Mouse (Mus musculus): ENCODE data around the gene Map2k2.
"Not testable (repeated sequence)": the region's sequence is repeated elsewhere in the genome, so short reads cannot be mapped to it uniquely, and the experiment has no call there.

Map2k2 gene

GRCm38 (mm10) chr10:81105565-81106112 is at the start of gene Map2k2:
Gene Map2k2, plus strand, starts transcription at chr10:81105915.
- DNase-seq (ENCODE audit: low read depth, low spot score): peak; percentile 97

DNA sequence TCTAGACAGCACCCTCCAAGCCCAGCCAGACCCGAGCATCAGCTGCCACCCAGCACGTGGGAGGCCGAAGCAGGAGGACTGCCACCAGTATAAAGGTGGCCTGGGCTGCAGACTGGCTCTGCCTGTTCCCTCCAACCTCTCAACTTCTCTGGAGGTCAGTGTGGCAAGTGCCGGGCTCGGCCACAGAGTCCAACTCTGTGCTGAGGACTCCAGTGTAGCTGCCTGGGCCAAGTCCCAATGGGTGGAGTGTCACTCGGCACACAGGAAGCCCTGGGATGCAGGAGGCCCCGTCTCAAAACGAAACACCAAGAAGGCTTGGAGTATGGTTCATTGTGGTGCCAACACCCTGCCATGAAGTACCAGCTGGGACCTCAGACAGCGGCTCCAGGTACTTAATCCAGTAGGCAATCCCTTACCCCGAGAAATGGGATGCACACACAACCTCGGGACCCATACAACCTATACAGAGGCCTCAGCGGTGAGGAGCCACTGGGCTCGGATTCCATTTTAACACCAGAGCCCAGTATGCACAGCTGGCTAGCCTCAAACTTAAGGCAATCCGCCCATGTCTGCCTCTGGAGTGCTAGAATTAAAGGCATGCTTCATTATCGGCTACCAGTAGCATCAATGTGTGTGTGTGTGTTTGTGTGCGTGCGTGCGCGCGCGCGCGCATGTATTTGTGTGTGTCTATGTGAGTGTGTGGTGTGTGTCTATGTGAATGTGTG is 48.1 kb upstream of the Map2k2 start:
- no peak for DNase-seq (ENCODE audit: low read depth, low spot score)

GRCm38 (mm10) chr10:81058896-81059295 is 46.8 kb upstream of the Map2k2 start:
- no peak for DNase-seq (ENCODE audit: low read depth, low spot score)

DNA sequence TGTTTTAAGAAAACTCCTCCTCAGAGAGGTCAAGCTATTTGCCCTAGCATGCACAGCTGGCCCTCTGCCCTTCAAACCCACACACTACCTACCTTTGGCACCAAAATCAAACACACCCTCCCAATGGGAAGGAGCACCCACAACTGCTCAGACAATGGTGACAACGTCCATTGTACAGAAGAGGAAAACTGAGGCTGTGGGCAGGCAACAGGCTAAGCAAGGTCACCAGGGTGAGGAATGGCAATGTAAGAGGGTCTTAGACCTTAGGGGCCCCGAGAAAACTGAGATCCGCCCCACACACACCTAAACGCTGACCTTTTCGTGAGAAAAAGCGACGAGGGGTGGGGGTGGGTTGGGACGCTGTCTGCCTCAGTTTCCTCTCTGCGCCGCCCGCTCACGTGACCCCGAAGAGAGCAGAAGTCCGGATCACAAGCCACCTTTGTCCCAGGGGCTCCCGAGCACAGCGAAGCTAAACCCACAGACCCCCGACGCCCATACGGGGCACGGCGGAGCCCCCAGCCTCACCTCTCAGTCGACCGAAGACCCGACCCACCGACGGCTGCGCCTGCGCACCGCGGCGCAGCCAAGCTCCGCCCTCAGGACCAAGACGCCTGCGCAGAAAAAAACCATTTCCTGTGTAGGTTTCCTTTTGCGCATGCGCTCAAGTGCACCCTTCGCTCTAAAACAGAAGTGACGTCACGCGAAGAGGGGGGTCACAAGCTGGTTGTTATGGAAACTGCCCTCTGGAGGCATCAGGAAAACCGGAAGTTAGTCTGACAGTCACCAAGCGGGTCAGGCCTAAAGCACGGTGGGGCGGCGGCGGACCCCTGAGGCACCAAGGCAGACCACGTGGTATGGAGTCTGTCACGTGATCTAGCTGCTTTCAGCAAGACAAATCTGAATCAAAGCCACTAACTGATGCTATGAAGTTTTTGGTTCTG is 45.8 kb upstream of the Map2k2 start, which contains the start of gene Sgta:
TSS of gene Sgta (minus strand) at position 579 of the 941 bp plus-strand sequence.
- DNase-seq (ENCODE audit: low read depth, low spot score): peak; percentile 100

- no peak for DNase-seq (ENCODE audit: low read depth, low spot score)
These were observed 43.0 kb upstream of the Map2k2 start for GRCm38 (mm10) chr10:81062710-81063109.

GRCm38 (mm10) chr10:81064519-81064918 is 41.2 kb upstream of the Map2k2 start:
- DNase-seq (ENCODE audit: low read depth, low spot score): not testable (repeated sequence)

DNA sequence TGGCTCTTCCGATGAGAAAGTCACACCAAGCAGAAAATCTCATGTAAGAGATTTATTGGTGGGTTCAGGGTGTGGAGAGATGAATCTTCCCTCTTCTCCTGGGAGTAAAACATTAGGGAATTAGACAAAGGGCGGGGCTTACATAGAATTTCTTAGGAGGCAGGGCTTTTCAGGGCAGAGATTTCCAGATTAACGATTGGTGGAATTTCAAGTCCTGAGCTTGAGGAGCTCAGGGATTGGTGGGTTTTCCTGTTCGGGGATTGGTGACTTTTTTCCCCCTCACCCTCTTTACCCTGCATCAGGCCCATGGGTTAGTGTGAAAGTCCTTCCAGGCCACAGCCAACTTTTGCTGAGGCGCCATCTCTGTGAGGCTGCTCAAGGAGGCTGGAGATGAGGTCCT is 37.0 kb upstream of the Map2k2 start:
- DNase-seq (ENCODE audit: low read depth, low spot score): no peak

DNA sequence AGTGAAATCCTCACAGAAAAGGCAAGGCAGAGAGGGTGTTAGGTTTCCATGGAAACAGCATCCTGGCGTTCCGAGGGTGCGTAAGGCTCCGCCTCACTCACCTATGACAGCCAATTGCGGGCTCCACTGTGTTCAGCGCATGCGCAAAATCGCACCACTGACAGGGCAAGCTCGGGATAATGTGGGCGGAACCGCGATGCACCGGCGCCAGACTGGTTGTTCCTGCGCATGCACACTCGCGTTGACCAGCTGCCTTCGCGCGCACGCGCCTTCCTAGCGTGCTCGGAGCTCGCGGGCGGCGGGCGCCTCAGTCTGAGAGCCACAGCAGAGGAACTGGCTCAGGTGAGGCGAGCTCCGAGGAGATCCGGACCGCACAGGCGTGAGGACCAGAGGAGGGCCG is 35.9 kb upstream of the Map2k2 start, which contains the start of gene Thop1:
TSS of gene Thop1 (plus strand) at position 200 of the 400 bp plus-strand sequence.
- DNase-seq (ENCODE audit: low read depth, low spot score): peak; percentile 100

GRCm38 (mm10) chr10:81072290-81072689 is 33.4 kb upstream of the Map2k2 start:
- no peak for DNase-seq (ENCODE audit: low read depth, low spot score)

GRCm38 (mm10) chr10:81073464-81073863 is 32.3 kb upstream of the Map2k2 start:
- no peak for DNase-seq (ENCODE audit: low read depth, low spot score)

DNA sequence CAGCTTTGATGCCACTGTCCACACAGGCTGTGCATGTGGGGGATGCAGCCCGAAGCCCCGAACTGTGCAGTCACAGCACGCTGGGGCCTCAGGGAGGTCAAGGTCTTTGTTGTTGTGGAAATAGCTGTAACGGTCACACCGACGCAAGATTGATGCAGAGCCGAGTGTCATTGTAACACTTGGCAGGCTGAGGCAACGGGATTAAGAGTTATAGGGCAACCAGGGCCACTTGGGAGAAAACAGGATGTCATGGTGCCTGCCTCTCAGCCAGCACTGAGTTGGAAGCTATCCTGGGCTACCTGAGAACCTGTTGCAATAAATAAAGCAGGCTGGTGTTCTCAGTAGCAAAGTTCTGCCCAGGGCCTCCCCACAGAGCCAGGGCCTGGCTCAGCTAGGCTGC is 30.0 kb upstream of the Map2k2 start:
- no peak for DNase-seq (ENCODE audit: low read depth, low spot score)

DNA sequence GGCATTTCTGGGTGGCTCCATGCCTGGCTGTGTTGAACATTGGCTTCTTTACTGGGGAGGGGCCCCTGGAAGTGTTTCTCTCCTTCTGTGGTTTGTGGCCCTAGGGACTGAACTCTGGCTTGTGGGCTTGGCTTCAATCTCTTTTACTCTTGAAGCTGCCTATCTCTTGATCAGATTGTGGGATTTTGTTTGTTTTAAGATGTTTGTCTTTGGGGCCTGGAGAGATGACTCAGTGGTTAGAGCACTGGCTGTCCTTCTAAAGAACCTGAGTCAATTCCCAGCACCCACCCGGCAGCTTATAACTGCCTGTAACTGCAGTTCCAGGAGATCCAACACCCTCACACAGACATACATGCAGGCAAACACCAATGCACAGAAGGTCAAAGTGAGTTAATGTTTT is 29.4 kb upstream of the Map2k2 start:
- DNase-seq (ENCODE audit: low read depth, low spot score): no peak

- DNase-seq (ENCODE audit: low read depth, low spot score): no peak
These were observed 27.8 kb upstream of the Map2k2 start for GRCm38 (mm10) chr10:81077916-81078315.

GRCm38 (mm10) chr10:81080008-81080655 is 25.6 kb upstream of the Map2k2 start:
- DNase-seq (ENCODE audit: low read depth, low spot score): no peak

DNA sequence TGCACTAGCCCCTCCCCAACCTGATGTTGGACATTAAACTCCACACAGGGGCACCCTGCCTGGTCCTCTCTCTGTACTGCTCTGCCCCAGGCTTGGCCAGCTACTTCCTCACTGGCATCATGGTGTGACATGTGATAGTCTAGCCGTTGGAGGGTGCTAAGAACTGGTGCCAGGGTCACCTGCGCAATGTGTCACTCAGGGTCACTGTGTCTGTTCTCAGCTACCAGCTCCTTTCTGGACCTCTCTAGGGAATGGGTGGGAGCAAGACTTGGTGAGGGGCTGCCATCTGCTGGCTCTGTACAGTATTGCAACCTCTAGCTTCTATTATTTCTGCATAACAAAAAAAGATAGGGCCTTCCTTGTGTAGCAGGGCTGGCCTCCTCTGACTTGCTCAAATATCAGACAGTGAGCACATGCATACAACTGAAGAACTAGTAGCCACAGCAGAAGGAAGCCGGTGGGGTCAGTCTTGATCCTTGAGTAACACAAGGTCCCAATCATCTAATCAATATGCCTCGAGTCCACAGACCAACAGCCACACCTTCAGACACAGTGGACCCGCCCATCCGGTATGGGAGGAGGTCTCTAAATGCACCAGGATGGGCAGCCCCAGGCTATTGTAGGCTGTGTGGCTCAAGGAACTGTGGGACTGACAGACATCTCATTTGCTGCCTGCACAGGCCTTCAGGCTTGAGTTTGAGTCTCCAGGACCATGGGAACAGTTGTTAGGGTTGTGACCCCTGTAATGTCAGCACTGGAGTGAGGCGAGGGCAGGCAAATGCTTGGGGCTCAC is 23.4 kb upstream of the Map2k2 start:
- peak; percentile 61 for DNase-seq (ENCODE audit: low read depth, low spot score)

- DNase-seq (ENCODE audit: low read depth, low spot score): no peak
These were observed 18.7 kb upstream of the Map2k2 start for GRCm38 (mm10) chr10:81087021-81087420.

DNA sequence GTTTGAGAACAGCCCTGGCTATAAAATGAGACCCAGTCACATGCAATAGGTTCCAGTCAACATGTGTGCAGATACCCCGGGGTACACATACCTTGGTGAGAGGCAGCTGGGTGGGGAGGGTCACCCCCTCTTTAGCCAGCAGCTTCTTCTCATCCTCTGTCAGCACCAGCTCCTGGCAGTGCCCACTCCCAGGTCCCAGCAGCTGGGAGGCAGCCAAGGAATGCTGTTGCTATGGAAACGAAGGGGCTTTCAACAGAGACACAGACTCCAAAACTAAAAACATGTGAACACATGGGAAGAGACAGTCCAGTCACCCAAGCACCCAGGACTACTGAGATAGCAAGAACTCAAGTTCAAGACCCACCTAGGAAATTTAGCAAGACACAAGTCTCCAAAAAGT is 16.5 kb upstream of the Map2k2 start:
- peak; percentile 69 for DNase-seq (ENCODE audit: low read depth, low spot score)

DNA sequence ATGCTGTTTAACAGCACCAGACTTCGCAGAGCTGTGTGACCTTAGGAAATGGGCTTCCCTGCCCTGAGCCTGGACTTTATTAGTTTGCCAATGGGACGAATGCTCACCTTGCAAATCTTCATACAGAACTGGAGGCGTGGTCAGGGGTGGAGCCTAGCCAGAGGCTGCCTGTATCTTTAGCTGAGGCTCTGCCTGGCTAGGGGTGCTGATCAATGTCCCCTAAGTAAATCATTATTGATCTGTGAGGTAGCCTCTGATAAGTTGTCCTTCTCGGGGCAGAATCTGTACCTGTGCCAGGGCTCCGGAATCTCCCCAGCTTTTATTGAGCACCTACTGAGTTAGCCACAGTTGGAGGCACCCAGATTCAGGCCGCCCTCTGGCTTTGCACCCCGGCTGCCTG is 15.1 kb upstream of the Map2k2 start:
- DNase-seq (ENCODE audit: low read depth, low spot score): no peak

- no peak for DNase-seq (ENCODE audit: low read depth, low spot score)
These were observed 13.1 kb upstream of the Map2k2 start for GRCm38 (mm10) chr10:81092465-81093250.
